Mouse (Mus musculus): ENCODE measurements around the gene 9030612E09Rik. TPM values are rescaled to one million over a fixed set of nuclear protein-coding genes. Genes with fewer than 3 reads are reported as not detected.

Gene 9030612E09Rik
- polyA plus RNA-seq (2014; fragmentation: Illumina TruSeq; extraction: RNeasy Lipid Tissue Mini Kit (QIAGEN cat#74804); ENCODE audit: low read depth, low replicate concordance), result 0.29 TPM

GRCm38 (mm10) chr10:43174326-43175155 is at the start of gene 9030612E09Rik, which contains the start of gene Sobp:
Gene 9030612E09Rik (plus strand): TSS chr10:43174704.
Gene Sobp (minus strand): TSS chr10:43174530.

GRCm38 (mm10) chr10:43220910-43221625 is 46.6 kb downstream of the 9030612E09Rik start, which contains the start of gene Pdss2:
Gene Pdss2 (plus strand): TSS chr10:43221486.

Other genes starting within 250 kb of the 9030612E09Rik start
- gene Sobp, start 174 bp upstream of the 9030612E09Rik start, polyA plus RNA-seq (2014; fragmentation: Illumina TruSeq; extraction: RNeasy Lipid Tissue Mini Kit (QIAGEN cat#74804); ENCODE audit: low read depth, low replicate concordance), result 5.2 TPM
- 33.6 TPM for gene Pdss2, start 46.8 kb downstream of the 9030612E09Rik start, polyA plus RNA-seq (2014; fragmentation: Illumina TruSeq; extraction: RNeasy Lipid Tissue Mini Kit (QIAGEN cat#74804); ENCODE audit: low read depth, low replicate concordance)